Mouse (Mus musculus) brain, embryonic 14.5 days (tissue): ENCODE data around the gene Marveld1.

ENCODE experiments used
- CTCF ChIP-seq: fragments of 200-500 bp; IDR thresholded peaks from 2 replicates; pipeline ENCODE4 v1.5.1; 2012; ENCODE audit warnings: inconsistent platforms, mild to moderate bottlenecking, moderate library complexity, borderline replicate concordance; ENCODE audit not compliant: insufficient read depth, insufficient read length; ENCODE audit errors: extremely low read depth
- POLR2A ChIP-seq: fragments of 200-500 bp; IDR thresholded peaks from 2 replicates; pipeline ENCODE4 v1.6.1; 2012; ENCODE audit warnings: mild to moderate bottlenecking, inconsistent platforms, borderline replicate concordance; ENCODE audit not compliant: poor library complexity, insufficient read depth, insufficient read length, severe bottlenecking; ENCODE audit errors: extremely low read depth

DNA sequence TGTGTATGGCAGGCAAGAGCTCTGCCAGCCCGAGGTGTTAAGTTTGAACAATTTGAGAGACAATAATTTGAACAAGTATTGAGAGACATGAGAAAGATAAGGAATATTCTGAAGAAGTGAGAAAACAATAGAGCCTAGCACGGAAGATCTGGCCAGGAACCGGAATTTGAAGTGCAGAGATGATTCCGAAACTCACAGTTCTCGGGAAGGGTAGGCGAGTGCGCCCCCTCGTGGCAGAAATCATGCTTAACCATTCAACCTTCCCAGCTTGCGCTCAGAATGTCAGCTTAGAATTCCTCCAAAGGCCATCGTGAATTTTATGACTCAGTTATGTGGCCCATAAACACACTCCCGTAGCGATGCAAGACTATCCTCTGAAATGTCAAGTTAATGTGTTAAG, 18.9 kb downstream of the Marveld1 start:
- TF ChIP-seq POLR2A: no peak
- peak; percentile 95 for TF ChIP-seq CTCF
